Mouse (Mus musculus) olfactory bulb, adult 2 months (tissue): ENCODE results near the gene Pilrb1. TPM values are rescaled to one million over a fixed set of nuclear protein-coding genes. Genes with fewer than 3 reads are reported as not detected.
"Not testable (repeated sequence)": the region's sequence is repeated elsewhere in the genome, so short reads cannot be mapped to it uniquely, and the experiment has no call there.

ENCODE experiments used
- H3K27ac ChIP-seq: fragments of 200-500 bp; 2 replicates; pipeline ENCODE4 v1.5.1; 2012; ENCODE audit warnings: low read depth, low read length; ENCODE audit not compliant: insufficient read depth
- H3K4me1 ChIP-seq: fragments of 200-500 bp; 2 replicates; pipeline ENCODE4 v1.6.1; 2012; ENCODE audit warnings: low read length; ENCODE audit not compliant: control insufficient read depth, insufficient read depth
- H3K4me3 ChIP-seq: fragments of 200-500 bp; 2 replicates; pipeline ENCODE4 v1.5.1; 2012; ENCODE audit warnings: mild to moderate bottlenecking, low read depth, low read length, moderate library complexity; ENCODE audit not compliant: insufficient read depth
- CTCF ChIP-seq: fragments of 200-500 bp; IDR thresholded peaks from 2 replicates; pipeline ENCODE4 v1.5.1; 2012; ENCODE audit warnings: low read depth, mild to moderate bottlenecking, low read length, moderate library complexity; ENCODE audit not compliant: insufficient read depth
- POLR2A ChIP-seq: fragments of 200-500 bp; IDR thresholded peaks from 2 replicates; pipeline ENCODE4 v1.6.1; 2012; ENCODE audit warnings: mild to moderate bottlenecking, low read depth, low read length, moderate library complexity; ENCODE audit not compliant: insufficient read depth
- WGBS: fragments of 180-500 bp; shearing (Covaris S2); methylation state at CpG from one replicate; pipeline ENCODE4 v1.1.7; 2018; 5-methylcytosine and 5-hydroxymethylcytosine counted together
- polyA plus RNA-seq: library from polyadenylated mRNA; stranded (reverse); fragments of >200 nt; gene quantifications from 2 replicates; pipeline ENCODE4 v1.2.4, GENCODE M21; 2012; ENCODE audit warnings: low replicate concordance; ENCODE audit not compliant: missing spikeins, insufficient read depth, insufficient read length

The Pilrb1 gene
- polyA plus RNA-seq, 1 experiment = not detected

DNA sequence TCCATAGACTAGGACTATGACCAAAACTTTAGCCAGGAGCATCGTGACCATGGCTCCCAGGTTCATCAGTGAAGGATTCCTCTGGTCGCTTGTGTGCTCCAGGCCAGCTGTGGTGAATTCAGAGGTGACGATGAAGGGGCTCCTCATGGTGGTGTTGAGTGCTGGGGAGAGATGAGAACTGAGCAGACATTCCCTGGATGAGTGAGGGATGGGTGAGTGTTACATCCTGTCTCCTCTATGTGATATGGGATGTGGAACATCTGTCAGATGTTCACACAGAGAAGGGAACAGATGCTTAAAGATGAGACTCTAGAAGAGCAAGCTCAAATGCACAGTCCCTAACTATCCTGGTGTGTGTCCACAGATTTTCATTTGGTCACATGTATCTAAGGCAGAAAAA lies 3.0 kb downstream of the Pilrb1 start:
- 83% methylated on average over 3 of the region's 3 CpGs for WGBS
- H3K4me1 ChIP-seq, H3K4me3 ChIP-seq, H3K27ac ChIP-seq: not testable (repeated sequence)

GRCm38 (mm10) chr5:137850313-137850712 lies 7.6 kb downstream of the Pilrb1 start:
- H3K4me3 ChIP-seq, H3K27ac ChIP-seq, H3K4me1 ChIP-seq: not testable (repeated sequence)
- WGBS = 80% methylated on average over 1 of the region's 1 CpGs

DNA sequence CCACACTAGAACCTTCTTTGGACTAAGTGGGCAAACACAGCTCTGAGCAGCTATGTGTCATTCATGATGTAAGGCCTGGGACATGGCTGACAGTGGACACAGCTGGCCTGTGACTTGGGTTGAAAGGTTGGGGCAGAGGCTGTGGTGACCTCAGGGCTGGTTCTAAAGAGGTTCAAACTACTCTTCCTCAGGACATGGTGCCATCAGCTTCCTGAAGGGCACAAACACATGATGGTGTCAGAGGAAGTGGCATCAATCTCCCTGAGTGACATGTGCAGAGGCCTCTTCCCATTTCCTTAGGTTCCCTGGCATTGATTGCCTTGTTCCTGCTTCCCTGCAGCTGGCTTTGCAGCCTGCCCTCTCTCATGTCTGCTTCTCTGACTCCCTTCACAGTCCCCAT lies 20.8 kb downstream of the Pilrb1 start:
- not testable (repeated sequence) for H3K4me3 ChIP-seq, H3K27ac ChIP-seq

DNA sequence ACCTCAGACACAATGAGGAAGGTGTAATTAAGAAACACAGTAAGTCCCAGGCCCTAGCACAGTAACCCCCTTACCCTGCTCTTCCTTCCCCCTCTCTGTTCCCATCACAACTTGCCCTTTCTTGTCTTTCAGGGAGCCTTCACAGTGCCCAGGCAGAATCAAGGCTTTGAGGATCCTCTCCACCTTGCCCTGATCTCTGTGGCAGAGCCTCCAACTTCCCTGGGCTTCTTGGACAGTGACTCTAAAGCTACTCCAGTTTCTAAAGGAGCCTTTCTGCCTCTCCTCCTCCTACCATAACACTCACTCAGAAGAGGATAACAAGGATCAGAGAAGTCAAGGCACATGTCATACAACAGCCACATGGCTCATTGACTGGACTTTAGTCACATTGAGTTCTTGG lies 21.3 kb downstream of the Pilrb1 start:
- no peak for TF ChIP-seq CTCF
- no peak for TF ChIP-seq POLR2A
- Histone ChIP-seq H3K4me3 (no peak overlapping the region), H3K4me1 (no peaks in the 10 kb centered on the region), H3K27ac (no peak overlapping the region)

More for the DNA sequence above, 20.8 kb downstream of the Pilrb1 start:
- not testable (repeated sequence) for H3K4me1 ChIP-seq

DNA sequence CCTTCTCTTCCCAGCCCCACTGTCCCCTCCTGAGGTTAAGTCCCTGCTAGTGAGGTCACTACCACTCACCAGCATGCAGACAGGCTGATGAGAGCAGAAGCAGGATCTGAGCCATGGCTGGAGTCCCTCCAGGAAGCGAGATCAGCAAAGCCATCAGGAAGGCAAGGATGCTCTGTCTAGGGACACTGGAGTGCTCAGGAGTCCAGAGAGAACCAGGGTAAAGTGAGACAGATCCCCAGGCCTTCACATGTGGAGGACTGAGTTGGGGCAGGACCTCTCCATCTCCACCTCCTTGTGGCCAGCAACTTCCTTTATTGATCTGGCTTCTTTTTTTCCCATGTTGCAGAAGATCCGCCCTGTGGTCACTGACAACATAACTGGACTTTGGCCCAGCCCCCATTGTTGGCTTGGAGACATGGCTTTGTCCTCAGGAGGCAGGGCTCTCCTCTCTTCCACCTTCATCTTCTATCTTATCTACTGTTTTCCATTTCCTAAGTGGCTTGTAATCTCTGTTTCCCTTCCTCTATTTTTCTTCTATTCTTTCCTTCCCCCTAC lies 21.9 kb downstream of the Pilrb1 start, which contains the start of gene Pilra:
Pilra (minus strand) TSS at position 316 of the 555 bp plus-strand sequence.
- 70% methylated on average over 2 of the region's 2 CpGs for WGBS
- not testable (repeated sequence) for H3K4me3 ChIP-seq, H3K27ac ChIP-seq, H3K4me1 ChIP-seq

DNA sequence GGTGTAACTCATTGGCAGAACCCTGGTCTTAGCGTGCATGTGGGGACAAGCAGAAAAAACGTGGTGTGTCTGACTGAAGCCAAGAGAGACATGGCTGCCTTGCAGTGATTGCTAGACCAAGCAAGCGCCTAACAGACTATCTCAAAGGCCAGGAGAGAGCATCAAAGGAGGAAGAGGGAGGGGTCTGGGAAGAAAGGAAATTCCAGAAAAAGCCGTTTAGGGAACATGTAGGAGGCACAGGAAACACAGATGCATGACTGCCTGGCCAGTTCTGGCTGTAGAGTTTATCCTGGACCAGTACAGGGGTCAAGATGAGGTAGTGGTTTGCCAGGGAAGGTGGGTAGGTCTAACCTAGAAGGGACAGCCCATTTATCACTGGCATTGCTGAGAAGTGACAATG lies 24.4 kb downstream of the Pilrb1 start:
- no peak overlapping the region for H3K4me3 ChIP-seq
- TF ChIP-seq POLR2A = no peak
- no peak for TF ChIP-seq CTCF
- WGBS = 46% methylated on average over 4 of the region's 4 CpGs

DNA sequence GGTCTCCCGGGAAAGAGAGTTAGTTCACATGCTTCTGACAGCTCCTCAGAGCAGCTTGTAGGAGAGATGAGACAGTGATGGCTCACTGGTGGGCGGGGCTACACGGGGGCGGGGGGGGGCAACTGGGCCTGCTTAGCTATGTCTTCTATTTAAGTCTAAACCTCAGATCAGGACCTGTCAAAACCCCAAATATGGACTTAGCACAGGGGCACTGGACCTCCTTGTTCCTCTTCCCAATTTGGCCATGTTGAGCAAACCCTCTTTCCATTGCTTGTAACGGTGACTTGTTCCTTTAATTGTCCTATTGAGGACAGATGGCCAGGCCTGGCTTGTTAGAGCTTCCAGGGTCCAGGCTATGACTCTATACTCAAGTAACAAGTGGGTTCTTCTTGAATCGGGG lies 26.4 kb downstream of the Pilrb1 start:
- Histone ChIP-seq H3K27ac (no peak overlapping the region), H3K4me3 (no peak overlapping the region), H3K4me1 (no peaks in the 10 kb centered on the region)
- WGBS = 84% methylated on average over 6 of the region's 6 CpGs
- TF ChIP-seq POLR2A = no peak
- no peak for TF ChIP-seq CTCF

More for the DNA sequence above, 24.4 kb downstream of the Pilrb1 start:
- Histone ChIP-seq H3K4me1 (no peaks in the 10 kb centered on the region), H3K27ac (no peak overlapping the region)

DNA sequence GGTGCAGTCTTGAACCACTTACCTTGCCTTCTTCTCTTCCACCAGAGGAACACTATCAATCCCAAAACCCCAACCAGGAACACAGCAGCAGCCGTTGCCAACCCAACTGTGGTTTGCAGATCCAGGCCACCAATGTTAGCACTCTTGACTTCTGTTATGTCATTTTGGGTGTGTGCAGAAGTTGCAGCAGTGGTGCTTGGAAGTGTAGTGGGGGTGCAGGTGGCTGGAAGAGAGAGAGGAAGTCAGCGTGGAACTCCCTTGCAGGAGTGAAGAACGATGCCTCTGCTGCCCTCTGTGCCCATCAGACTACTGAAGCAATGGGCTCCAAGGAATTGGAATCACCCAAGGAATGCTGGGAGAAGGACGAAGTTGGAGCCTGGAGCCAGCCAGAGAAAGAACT lies 26.8 kb downstream of the Pilrb1 start:
- TF ChIP-seq POLR2A (no peak), CTCF (no peak)
- H3K27ac ChIP-seq = no peak overlapping the region
- 88% methylated on average over 4 of the region's 4 CpGs for WGBS

DNA sequence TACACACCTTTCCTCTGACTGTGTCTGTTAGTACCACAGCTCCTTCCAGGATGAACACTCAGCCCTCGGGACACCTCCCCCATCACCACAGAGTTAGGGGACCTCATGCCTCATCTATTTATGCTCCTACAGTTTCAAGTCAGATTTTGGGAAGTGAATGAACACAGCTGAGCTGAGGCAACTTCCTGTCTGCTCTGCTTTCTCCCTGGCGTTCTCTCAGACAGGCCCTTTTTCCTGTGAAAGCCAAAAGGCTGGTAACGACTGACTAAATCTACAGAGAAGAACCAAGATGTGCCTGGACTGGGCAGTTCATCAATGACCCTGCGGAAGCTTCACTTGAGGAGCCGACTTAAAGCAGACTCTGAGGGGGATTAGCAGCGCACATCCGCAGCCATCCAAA lies 27.7 kb downstream of the Pilrb1 start:
- Histone ChIP-seq H3K4me3 (no peak overlapping the region), H3K27ac (no peak overlapping the region), H3K4me1 (no peaks in the 10 kb centered on the region)
- 77% methylated on average over 7 of the region's 7 CpGs for WGBS
- TF ChIP-seq POLR2A (no peak), CTCF (no peak)

More for the DNA sequence above, 26.8 kb downstream of the Pilrb1 start:
- no peaks in the 10 kb centered on the region for H3K4me1 ChIP-seq
- H3K4me3 ChIP-seq = no peak overlapping the region

- 88% methylated on average over 6 of the region's 6 CpGs for WGBS
- Histone ChIP-seq H3K4me1 (no peaks in the 10 kb centered on the region), H3K4me3 (no peak overlapping the region), H3K27ac (no peak overlapping the region)
- TF ChIP-seq POLR2A (no peak), CTCF (no peak)
Measured at GRCm38 (mm10) chr5:137828694-137829093, 29.2 kb downstream of the Pilrb1 start.
